Mouse (Mus musculus): ENCODE results near the gene C1qb. TPM values are rescaled to one million over a fixed set of nuclear protein-coding genes. Genes with fewer than 3 reads are reported as not detected.

The C1qb gene
- total RNA-seq, 2 experiments from 2014 or later: 32.0 to 36.7 TPM

- DNase-seq (ENCODE audit: extremely low spot score in 1 of 2, low spot score in 2 of 2): peak in 1 of 2 experiments; percentile 35
- intact Hi-C loops (cut with DNase I): no loop called here
Measured at GRCm38 (mm10) chr4:136861806-136862205, 24.2 kb downstream of the C1qb start.

- intact Hi-C loops (cut with DNase I): no loop called here
Measured at GRCm38 (mm10) chr4:136860022-136860421, 26.0 kb downstream of the C1qb start.

GRCm38 (mm10) chr4:136855081-136855480, 30.9 kb downstream of the C1qb start:
- no peak for DNase-seq (ENCODE audit: extremely low spot score in 1 of 2, low spot score in 2 of 2)
- intact Hi-C loops (cut with DNase I): no loop called here

More at GRCm38 (mm10) chr4:136860022-136860421, 26.0 kb downstream of the C1qb start:
- DNase-seq (ENCODE audit: extremely low spot score in 1 of 2, low spot score in 2 of 2): no peak

- no peak for DNase-seq (ENCODE audit: extremely low spot score in 1 of 2, low spot score in 2 of 2)
- intact Hi-C loops (cut with DNase I): no loop called here
Measured at GRCm38 (mm10) chr4:136852989-136853388, 33.0 kb downstream of the C1qb start.

GRCm38 (mm10) chr4:136852119-136852518, 33.9 kb downstream of the C1qb start:
- DNase-seq (ENCODE audit: extremely low spot score in 1 of 2, low spot score in 2 of 2): no peak
- intact Hi-C loops (cut with DNase I): no loop called here

- no peak for DNase-seq (ENCODE audit: extremely low spot score in 1 of 2, low spot score in 2 of 2)
- intact Hi-C loops (cut with DNase I): no loop called here
Measured at GRCm38 (mm10) chr4:136848565-136848964, 37.4 kb downstream of the C1qb start.

- intact Hi-C loops (cut with DNase I): no loop called here
- DNase-seq (ENCODE audit: extremely low spot score in 1 of 2, low spot score in 2 of 2): no peak
Measured at GRCm38 (mm10) chr4:136847166-136847565, 38.8 kb downstream of the C1qb start.

GRCm38 (mm10) chr4:136842802-136843201, 43.2 kb downstream of the C1qb start:
- DNase-seq (ENCODE audit: extremely low spot score in 1 of 2, low spot score in 2 of 2): no peak
- intact Hi-C loops (cut with DNase I): no loop called here

- intact Hi-C loops (cut with DNase I): no loop called here
Measured at GRCm38 (mm10) chr4:136842033-136842432, 44.0 kb downstream of the C1qb start.

GRCm38 (mm10) chr4:136841056-136841455, 44.9 kb downstream of the C1qb start:
- intact Hi-C loops (cut with DNase I): loop anchor here (2.0 kb wide), 1 partner anchor 164 kb away; no protein-coding TSS in a partner anchor
- peak; percentile 74 to 76 for DNase-seq (ENCODE audit: extremely low spot score in 1 of 2, low spot score in 2 of 2)

More at GRCm38 (mm10) chr4:136842033-136842432, 44.0 kb downstream of the C1qb start:
- DNase-seq (ENCODE audit: extremely low spot score in 1 of 2, low spot score in 2 of 2): no peak

- intact Hi-C loops (cut with DNase I): loop anchor here (5.0 to 10.0 kb wide), 2 partner anchors 51 to 94 kb away; no protein-coding TSS in a partner anchor
- DNase-seq (ENCODE audit: extremely low spot score in 1 of 2, low spot score in 2 of 2): no peak
Measured at GRCm38 (mm10) chr4:136838462-136838861, 47.5 kb downstream of the C1qb start.

GRCm38 (mm10) chr4:136838026-136838425, 48.0 kb downstream of the C1qb start:
- intact Hi-C loops (cut with DNase I): loop anchor here (5.0 to 10.0 kb wide), 2 partner anchors 51 to 93 kb away; no protein-coding TSS in a partner anchor
- DNase-seq (ENCODE audit: extremely low spot score in 1 of 2, low spot score in 2 of 2): no peak

GRCm38 (mm10) chr4:136836387-136836931, 49.5 kb downstream of the C1qb start:
- DNase-seq (ENCODE audit: extremely low spot score in 1 of 2, low spot score in 2 of 2): peak; percentile 38 to 52
- intact Hi-C loops (cut with DNase I): loop anchor here (5.0 to 10.0 kb wide), 2 partner anchors 49 to 92 kb away; no protein-coding TSS in a partner anchor

GRCm38 (mm10) chr4:136835621-136836386, 50.2 kb downstream of the C1qb start, which contains the start of gene Ephb2:
Gene Ephb2, minus strand, starts transcription at chr4:136835988.
- intact Hi-C loops (cut with DNase I): loop anchor here (5.0 to 10.0 kb wide), 2 partner anchors 49 to 91 kb away; no protein-coding TSS in a partner anchor
- DNase-seq (ENCODE audit: extremely low spot score in 1 of 2, low spot score in 2 of 2): peak; percentile 65 to 80

- intact Hi-C loops (cut with DNase I): loop anchor here (5.0 to 10.0 kb wide), 2 partner anchors 48 to 90 kb away; no protein-coding TSS in a partner anchor
- DNase-seq (ENCODE audit: extremely low spot score in 1 of 2, low spot score in 2 of 2): peak in 1 of 2 experiments; percentile 68
Measured at GRCm38 (mm10) chr4:136834815-136835620, 51.0 kb downstream of the C1qb start.

GRCm38 (mm10) chr4:136834439-136834814, 51.6 kb downstream of the C1qb start:
- DNase-seq (ENCODE audit: extremely low spot score in 1 of 2, low spot score in 2 of 2): no peak
- intact Hi-C loops (cut with DNase I): loop anchor here (10.0 kb wide), 1 partner anchor 90 kb away; no protein-coding TSS in a partner anchor

GRCm38 (mm10) chr4:136833619-136834351, 52.2 kb downstream of the C1qb start:
- intact Hi-C loops (cut with DNase I): loop anchor here (10.0 kb wide), 1 partner anchor 89 kb away; no protein-coding TSS in a partner anchor
- no peak for DNase-seq (ENCODE audit: extremely low spot score in 1 of 2, low spot score in 2 of 2)

GRCm38 (mm10) chr4:136832559-136833232, 53.3 kb downstream of the C1qb start:
- intact Hi-C loops (cut with DNase I): loop anchor here (10.0 kb wide), 1 partner anchor 88 kb away; no protein-coding TSS in a partner anchor
- no peak for DNase-seq (ENCODE audit: extremely low spot score in 1 of 2, low spot score in 2 of 2)
